Mouse (Mus musculus): ENCODE data around the gene Elmo2. TPM values are rescaled to one million over a fixed set of nuclear protein-coding genes. Genes with fewer than 3 reads are reported as not detected.

Gene Elmo2
- polyA plus RNA-seq, 1 experiment from 2014 or later, result 98.6 TPM

- Histone ChIP-seq H3K27ac (peak overlapping the region; percentile 7; the same call in 1 of the 2 replicates), H3K4me1 (replicated peaks) (peaks cover 59% of the 10 kb centered on the region), H3K4me2 (replicated peaks) (no peak overlapping the region), H3K4me3 (replicated peaks) (no peak overlapping the region), H3K27me3 (peaks cover 10% of the 10 kb centered on the region; the same call in 1 of the 2 replicates), H3K9ac (replicated peaks) (no peak overlapping the region), H3K9me3 (no peaks in the 10 kb centered on the region), H3K36me3 (peaks cover 17% of the 10 kb centered on the region)
- 43% methylated on average over 4 of the region's 4 CpGs for WGBS
- ATAC-seq, result no peak
Measured at GRCm38 (mm10) chr2:165273589-165273988, 52.7 kb downstream of the Elmo2 start.

- Histone ChIP-seq H3K4me1 (replicated peaks) (peaks cover 67% of the 10 kb centered on the region), H3K27ac (peak overlapping the region; percentile 59), H3K9ac (replicated peaks) (no peak overlapping the region), H3K27me3 (peaks cover 5% of the 10 kb centered on the region; the same call in 1 of the 2 replicates), H3K4me2 (replicated peaks) (no peak overlapping the region), H3K36me3 (no peaks in the 10 kb centered on the region), H3K4me3 (replicated peaks) (no peak overlapping the region), H3K9me3 (no peaks in the 10 kb centered on the region)
- no peak for ATAC-seq
- 8% methylated on average over 8 of the region's 8 CpGs for WGBS
Measured at GRCm38 (mm10) chr2:165271326-165271725, 55.0 kb downstream of the Elmo2 start.

GRCm38 (mm10) chr2:165270858-165271257, 55.4 kb downstream of the Elmo2 start:
- H3K27ac ChIP-seq, result peak overlapping the region; percentile 59
- no peak overlapping the region for H3K4me2 ChIP-seq (replicated peaks)
- 47% methylated on average over 7 of the region's 7 CpGs for WGBS
- peaks cover 5% of the 10 kb centered on the region; the same call in 1 of the 2 replicates for H3K27me3 ChIP-seq
- no peaks in the 10 kb centered on the region for H3K9me3 ChIP-seq
- H3K36me3 ChIP-seq, result no peaks in the 10 kb centered on the region
- peaks cover 67% of the 10 kb centered on the region for H3K4me1 ChIP-seq (replicated peaks)
- ATAC-seq, result no peak
- H3K4me3 ChIP-seq (replicated peaks), result no peak overlapping the region
- H3K9ac ChIP-seq (replicated peaks), result no peak overlapping the region

GRCm38 (mm10) chr2:165266739-165267138, 59.5 kb downstream of the Elmo2 start:
- H3K27ac ChIP-seq, result no peak overlapping the region; the same call in 1 of the 2 replicates
- peaks cover 50% of the 10 kb centered on the region for H3K4me1 ChIP-seq (replicated peaks)
- no peak overlapping the region for H3K4me3 ChIP-seq (replicated peaks)
- peaks cover 10% of the 10 kb centered on the region; the same call in 1 of the 2 replicates for H3K27me3 ChIP-seq
- H3K9ac ChIP-seq (replicated peaks), result peak overlapping the region; percentile 24; the same call in 1 of the 2 replicates
- H3K4me2 ChIP-seq (replicated peaks), result peak overlapping the region; percentile 25
- H3K9me3 ChIP-seq, result no peaks in the 10 kb centered on the region
- no peak; the same call in 1 of the 2 replicates for ATAC-seq
- 1% methylated on average over 12 of the region's 12 CpGs for WGBS
- no peaks in the 10 kb centered on the region for H3K36me3 ChIP-seq

GRCm38 (mm10) chr2:165263861-165264260, 62.4 kb downstream of the Elmo2 start:
- no peak overlapping the region for H3K4me2 ChIP-seq (replicated peaks)
- ATAC-seq, result 0 out of 2 replicates have a peak, but pooled peaks have one; percentile 35
- WGBS, result 51% methylated on average over 7 of the region's 7 CpGs

GRCm38 (mm10) chr2:165262274-165262990, 63.8 kb downstream of the Elmo2 start:
- peaks cover 48% of the 10 kb centered on the region for H3K4me1 ChIP-seq (replicated peaks)
- WGBS, result 67% methylated on average over 18 of the region's 18 CpGs

More at GRCm38 (mm10) chr2:165263861-165264260, 62.4 kb downstream of the Elmo2 start:
- H3K4me3 ChIP-seq (replicated peaks), result no peak overlapping the region
- H3K27ac ChIP-seq, result no peak overlapping the region
- no peaks in the 10 kb centered on the region for H3K9me3 ChIP-seq
- no peak overlapping the region for H3K9ac ChIP-seq (replicated peaks)
- H3K27me3 ChIP-seq, result peaks cover 19% of the 10 kb centered on the region
- no peaks in the 10 kb centered on the region for H3K36me3 ChIP-seq
- peaks cover 35% of the 10 kb centered on the region for H3K4me1 ChIP-seq (replicated peaks)

GRCm38 (mm10) chr2:165259859-165260258, 66.4 kb downstream of the Elmo2 start:
- Histone ChIP-seq H3K27me3 (peaks cover 27% of the 10 kb centered on the region), H3K4me3 (replicated peaks) (no peak overlapping the region), H3K27ac (no peak overlapping the region), H3K36me3 (no peaks in the 10 kb centered on the region), H3K4me1 (replicated peaks) (peaks cover 48% of the 10 kb centered on the region), H3K9me3 (no peaks in the 10 kb centered on the region), H3K9ac (replicated peaks) (no peak overlapping the region), H3K4me2 (replicated peaks) (no peak overlapping the region)
- ATAC-seq, result no peak
- WGBS, result 82% methylated on average over 8 of the region's 8 CpGs

More at GRCm38 (mm10) chr2:165262274-165262990, 63.8 kb downstream of the Elmo2 start:
- Histone ChIP-seq H3K27ac (no peak overlapping the region), H3K27me3 (peaks cover 16% of the 10 kb centered on the region), H3K9me3 (no peaks in the 10 kb centered on the region), H3K9ac (replicated peaks) (no peak overlapping the region), H3K4me2 (replicated peaks) (no peak overlapping the region), H3K36me3 (no peaks in the 10 kb centered on the region), H3K4me3 (replicated peaks) (no peak overlapping the region)
- ATAC-seq, result no peak

GRCm38 (mm10) chr2:165258321-165258720, 68.0 kb downstream of the Elmo2 start:
- Histone ChIP-seq H3K27me3 (peaks cover 28% of the 10 kb centered on the region), H3K9ac (replicated peaks) (no peak overlapping the region), H3K36me3 (no peaks in the 10 kb centered on the region), H3K27ac (no peak overlapping the region), H3K4me1 (replicated peaks) (peaks cover 51% of the 10 kb centered on the region), H3K4me2 (replicated peaks) (no peak overlapping the region), H3K9me3 (no peaks in the 10 kb centered on the region), H3K4me3 (replicated peaks) (no peak overlapping the region)
- ATAC-seq, result no peak
- 81% methylated on average over 6 of the region's 6 CpGs for WGBS

- Histone ChIP-seq H3K4me2 (replicated peaks) (no peak overlapping the region), H3K27ac (peak overlapping the region; percentile 37; the same call in 1 of the 2 replicates), H3K4me1 (replicated peaks) (peaks cover 58% of the 10 kb centered on the region), H3K9me3 (no peaks in the 10 kb centered on the region), H3K27me3 (peaks cover 37% of the 10 kb centered on the region), H3K4me3 (replicated peaks) (no peak overlapping the region), H3K9ac (replicated peaks) (no peak overlapping the region; the same call in 1 of the 2 replicates), H3K36me3 (no peaks in the 10 kb centered on the region)
- 30% methylated on average over 11 of the region's 11 CpGs for WGBS
- ATAC-seq, result no peak
Measured at GRCm38 (mm10) chr2:165257151-165257834, 69.0 kb downstream of the Elmo2 start.

GRCm38 (mm10) chr2:165256213-165256612, 70.1 kb downstream of the Elmo2 start:
- H3K27me3 ChIP-seq, result peaks cover 39% of the 10 kb centered on the region
- H3K9me3 ChIP-seq, result no peaks in the 10 kb centered on the region
- no peak overlapping the region for H3K4me2 ChIP-seq (replicated peaks)
- peaks cover 58% of the 10 kb centered on the region for H3K4me1 ChIP-seq (replicated peaks)
- no peak overlapping the region for H3K27ac ChIP-seq
- WGBS, result 67% methylated on average over 10 of the region's 10 CpGs
- ATAC-seq, result no peak
- H3K4me3 ChIP-seq (replicated peaks), result no peak overlapping the region
- no peaks in the 10 kb centered on the region for H3K36me3 ChIP-seq
- H3K9ac ChIP-seq (replicated peaks), result no peak overlapping the region

- peak; percentile 86 for ATAC-seq
Measured at GRCm38 (mm10) chr2:165253867-165254266, 72.4 kb downstream of the Elmo2 start.

GRCm38 (mm10) chr2:165253269-165253668, 73.0 kb downstream of the Elmo2 start:
- 80% methylated on average over 8 of the region's 8 CpGs for WGBS

More at GRCm38 (mm10) chr2:165253867-165254266, 72.4 kb downstream of the Elmo2 start:
- Histone ChIP-seq H3K9ac (replicated peaks) (peak overlapping the region; percentile 45), H3K4me2 (replicated peaks) (peak overlapping the region; percentile 19), H3K4me1 (replicated peaks) (peaks cover 64% of the 10 kb centered on the region), H3K27ac (peak overlapping the region; percentile 64), H3K36me3 (no peaks in the 10 kb centered on the region), H3K9me3 (no peaks in the 10 kb centered on the region), H3K4me3 (replicated peaks) (no peak overlapping the region), H3K27me3 (peaks cover 34% of the 10 kb centered on the region)
- 3% methylated on average over 10 of the region's 10 CpGs for WGBS

More at GRCm38 (mm10) chr2:165253269-165253668, 73.0 kb downstream of the Elmo2 start:
- Histone ChIP-seq H3K36me3 (no peaks in the 10 kb centered on the region), H3K4me1 (replicated peaks) (peaks cover 58% of the 10 kb centered on the region), H3K27ac (no peak overlapping the region), H3K4me2 (replicated peaks) (no peak overlapping the region), H3K4me3 (replicated peaks) (no peak overlapping the region), H3K9me3 (no peaks in the 10 kb centered on the region), H3K9ac (replicated peaks) (no peak overlapping the region), H3K27me3 (peaks cover 34% of the 10 kb centered on the region)
- no peak for ATAC-seq

All from midbrain, embryonic 13.5 days (tissue).